Mouse (Mus musculus): Measurements from ENCODE around the gene Galnt4. TPM values are rescaled to one million over a fixed set of nuclear protein-coding genes. Genes with fewer than 3 reads are reported as not detected.
"Not testable (repeated sequence)": the region's sequence is repeated elsewhere in the genome, so short reads cannot be mapped to it uniquely, and the experiment has no call there.

Gene Galnt4
- total RNA-seq, 2 experiments from 2014 or later, result 4.0 to 4.6 TPM

DNA sequence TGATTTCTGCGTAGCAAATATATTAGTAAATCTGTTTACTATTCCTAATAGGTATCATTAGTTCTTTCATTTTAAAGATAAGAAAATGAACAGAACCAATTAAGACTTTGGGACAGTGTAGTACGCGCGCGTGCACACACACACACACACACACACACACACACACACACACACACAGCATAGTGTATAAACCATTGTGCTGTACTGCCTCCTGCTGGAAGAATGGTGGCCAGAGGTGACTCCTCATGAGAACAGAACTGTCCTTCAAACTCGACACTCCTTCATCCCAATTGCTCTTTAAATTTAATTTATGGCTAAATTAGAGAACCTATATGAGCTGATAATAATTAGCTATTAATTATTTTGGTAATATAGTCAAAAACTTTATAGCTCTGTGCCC lies 44.1 kb downstream of the Galnt4 start:
- peak in 1 of 2 experiments; percentile 36 for DNase-seq (ENCODE audit: extremely low spot score in 1 of 2, low spot score in 1 of 2)

DNA sequence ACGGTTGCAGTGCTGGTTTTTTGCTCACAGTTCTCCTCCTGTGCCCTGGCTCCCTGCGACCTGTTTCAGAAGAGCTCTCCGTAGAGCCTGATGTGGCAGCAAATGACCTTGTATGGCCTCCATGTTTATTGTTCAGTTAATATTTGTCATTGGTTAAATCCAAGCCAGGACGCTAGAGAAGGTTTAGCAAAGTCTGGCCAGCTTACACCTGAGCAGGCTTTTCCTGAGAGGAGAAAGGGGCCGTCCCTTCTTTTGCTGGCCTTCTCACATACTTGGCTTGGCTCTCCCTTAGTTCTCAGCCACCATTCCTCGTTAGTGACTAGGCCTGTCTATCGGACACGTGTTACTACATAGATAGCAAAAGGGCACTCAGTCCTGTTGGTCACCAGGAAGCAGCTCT lies 46.7 kb downstream of the Galnt4 start:
- DNase-seq (ENCODE audit: extremely low spot score in 1 of 2, low spot score in 1 of 2), result no peak

DNA sequence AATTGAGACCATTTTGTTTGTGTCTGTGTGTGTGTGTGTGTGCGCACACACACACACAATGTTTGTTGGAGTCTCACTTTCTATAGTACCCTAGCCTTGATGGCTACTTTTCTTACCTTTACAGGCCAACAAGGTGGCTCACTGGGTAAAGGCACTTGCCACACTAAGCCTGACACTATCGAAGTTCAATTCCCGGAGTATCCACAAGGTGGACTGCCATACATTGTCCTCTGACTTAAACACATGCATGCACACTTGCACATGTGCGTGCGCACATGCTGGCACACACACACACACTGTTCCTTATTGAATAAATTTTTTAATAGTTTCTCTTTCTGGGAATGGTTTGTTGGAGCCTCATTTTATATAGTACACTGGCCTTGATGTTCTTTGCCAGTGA lies 48.8 kb downstream of the Galnt4 start:
- no peak for DNase-seq (ENCODE audit: extremely low spot score in 1 of 2, low spot score in 1 of 2)

GRCm38 (mm10) chr10:99157697-99158096 lies 49.7 kb downstream of the Galnt4 start:
- DNase-seq (ENCODE audit: extremely low spot score in 1 of 2, low spot score in 1 of 2), result not testable (repeated sequence)

GRCm38 (mm10) chr10:99161987-99162582 lies 54.1 kb downstream of the Galnt4 start:
- no peak for DNase-seq (ENCODE audit: extremely low spot score in 1 of 2, low spot score in 1 of 2)

Other genes with a start within 250 kb of the Galnt4 start
- gene Atp2b1, start 193.8 kb upstream of the Galnt4 start, total RNA-seq (2021), result 1,000 to 10,000 TPM in 1 of 2 experiments, 100 to 1,000 TPM in 1; 951 to 1,124 TPM
- gene Poc1b, start 1.1 kb upstream of the Galnt4 start, total RNA-seq (2021), result 1 to 10 TPM; 6.5 to 8.2 TPM
- gene Phxr2, start 18.2 kb downstream of the Galnt4 start, total RNA-seq (2021), result not detected
- 10 to 100 TPM; 74.9 to 93.5 TPM for gene Dusp6, start 155.1 kb downstream of the Galnt4 start, total RNA-seq (2021)